8 mouse cellular contexts compared by ENCODE assay signal in genomic region chr10:127180695-127181047, GRCm38 (mm10). TPM values are rescaled to one million over a fixed set of nuclear protein-coding genes. Genes with fewer than 3 reads are reported as not detected.
DNase-seq lines count a peak whose midpoint lies in the region; ATAC-seq and TF ChIP-seq lines count a peak whose summit lies in the region.

No protein-coding gene starts in this region.

- peaks cover 71% of the 10 kb centered on the region for H3K4me1 ChIP-seq in forebrain, embryonic 10.5 days
- peaks cover 26% of the 10 kb centered on the region for H3K4me1 ChIP-seq in forebrain, embryonic 16.5 days (replicated peaks; ENCODE audit: control insufficient read depth, insufficient read depth, low read length)
- peaks cover 23% of the 10 kb centered on the region for H3K4me1 ChIP-seq in intestine, embryonic 14.5 days (replicated peaks; ENCODE audit: control insufficient read depth, insufficient read depth, low read length)
- H3K4me1 ChIP-seq in intestine, embryonic 15.5 days (replicated peaks), result peaks cover 31% of the 10 kb centered on the region
- H3K4me1 ChIP-seq in stomach, embryonic 14.5 days (ENCODE audit: control insufficient read depth, insufficient read depth, low read length), result peaks cover 19% of the 10 kb centered on the region; the same call in 1 of the 2 replicates
- peaks cover 4% of the 10 kb centered on the region; the same call in 1 of the 2 replicates for H3K4me1 ChIP-seq in stomach, postnatal 0 days (replicated peaks; ENCODE audit: control insufficient read depth, insufficient read depth)
- H3K4me1 ChIP-seq in stomach, embryonic 16.5 days (ENCODE audit: control insufficient read depth, insufficient read depth, low read length), result peaks cover 15% of the 10 kb centered on the region
- peaks cover 3% of the 10 kb centered on the region; the same call in 1 of the 2 replicates for H3K4me1 ChIP-seq in lung, adult 2 months (ENCODE audit: control insufficient read depth, insufficient read depth, low read length)

- peak overlapping the region; percentile 43; the same call in 1 of the 2 replicates for H3K4me3 ChIP-seq in forebrain, embryonic 10.5 days
- no peak overlapping the region for H3K4me3 ChIP-seq in forebrain, embryonic 16.5 days (replicated peaks; ENCODE audit: low read length)
- H3K4me3 ChIP-seq in intestine, embryonic 14.5 days (ENCODE audit: low read depth, low read length), result no peak overlapping the region
- H3K4me3 ChIP-seq in intestine, embryonic 15.5 days (replicated peaks), result no peak overlapping the region
- H3K4me3 ChIP-seq in stomach, embryonic 14.5 days (ENCODE audit: low read depth, low read length), result peak overlapping the region; percentile 6; the same call in 1 of the 2 replicates
- no peak overlapping the region for H3K4me3 ChIP-seq in stomach, postnatal 0 days (ENCODE audit: low read depth, low read length)
- H3K4me3 ChIP-seq in stomach, embryonic 16.5 days (replicated peaks; ENCODE audit: low read length), result no peak overlapping the region
- no peak overlapping the region for H3K4me3 ChIP-seq in lung, adult 2 months (replicated peaks; ENCODE audit: extremely low read depth, low read depth, low read length)

- no peak overlapping the region for H3K27ac ChIP-seq in forebrain, embryonic 10.5 days
- no peak overlapping the region for H3K27ac ChIP-seq in forebrain, embryonic 16.5 days (ENCODE audit: low read length)
- no peak overlapping the region for H3K27ac ChIP-seq in intestine, embryonic 14.5 days (ENCODE audit: low read depth)
- H3K27ac ChIP-seq in intestine, embryonic 15.5 days, result no peak overlapping the region
- H3K27ac ChIP-seq in stomach, embryonic 14.5 days (ENCODE audit: low read length), result no peak overlapping the region
- no peak overlapping the region for H3K27ac ChIP-seq in stomach, postnatal 0 days (replicated peaks)
- no peak overlapping the region for H3K27ac ChIP-seq in stomach, embryonic 16.5 days (ENCODE audit: low read length)

- no peak for TF ChIP-seq CTCF in stomach, postnatal 0 days (IDR thresholded peaks at IDR 0.05; ENCODE audit: low read depth)
- no peak for TF ChIP-seq CTCF in lung, adult 2 months (IDR thresholded peaks at IDR 0.05; ENCODE audit: insufficient read depth, low read length)

- TF ChIP-seq POLR2A in lung, adult 2 months (IDR thresholded peaks at IDR 0.05; ENCODE audit: borderline replicate concordance, extremely low read depth, low read depth, low read length), result no peak

- peaks cover 24% of the 10 kb centered on the region for H3K36me3 ChIP-seq in forebrain, embryonic 10.5 days (replicated peaks)
- no peaks in the 10 kb centered on the region for H3K36me3 ChIP-seq in forebrain, embryonic 16.5 days (ENCODE audit: control insufficient read depth, insufficient read depth)
- H3K36me3 ChIP-seq in intestine, embryonic 14.5 days (ENCODE audit: control insufficient read depth, insufficient read depth, low read length), result peaks cover 18% of the 10 kb centered on the region
- no peaks in the 10 kb centered on the region for H3K36me3 ChIP-seq in intestine, embryonic 15.5 days
- peaks cover 10% of the 10 kb centered on the region; the same call in 1 of the 2 replicates for H3K36me3 ChIP-seq in stomach, embryonic 14.5 days (ENCODE audit: control insufficient read depth, insufficient read depth, low read length)
- H3K36me3 ChIP-seq in stomach, postnatal 0 days (ENCODE audit: control insufficient read depth, insufficient read depth, low read length), result peaks cover 6% of the 10 kb centered on the region; the same call in 1 of the 2 replicates
- H3K36me3 ChIP-seq in stomach, embryonic 16.5 days (ENCODE audit: control insufficient read depth, insufficient read depth, low read length), result no peaks in the 10 kb centered on the region

- no peak overlapping the region for H3K9ac ChIP-seq in forebrain, embryonic 16.5 days (replicated peaks; ENCODE audit: low read depth, low read length)
- no peak overlapping the region for H3K9ac ChIP-seq in intestine, embryonic 14.5 days (ENCODE audit: low read length)
- no peak overlapping the region for H3K9ac ChIP-seq in intestine, embryonic 15.5 days
- H3K9ac ChIP-seq in stomach, embryonic 14.5 days (replicated peaks; ENCODE audit: low read depth, low read length), result no peak overlapping the region
- H3K9ac ChIP-seq in stomach, postnatal 0 days (ENCODE audit: low read length), result no peak overlapping the region
- no peak overlapping the region for H3K9ac ChIP-seq in stomach, embryonic 16.5 days (ENCODE audit: low read length)

- DNase-seq in forebrain, embryonic 10.5 days (ENCODE audit: extremely low spot score, low spot score), result no peak
- peak; percentile 50 for DNase-seq in intestine, embryonic 14.5 days (ENCODE audit: low spot score)
- DNase-seq in stomach, postnatal 0 days (ENCODE audit: low spot score), result no peak
- no peak for DNase-seq in lung, adult 2 months

- no peak for TF ChIP-seq EP300 in stomach, postnatal 0 days (optimal IDR thresholded peaks at IDR 0.05)

- H3K9me3 ChIP-seq in forebrain, embryonic 10.5 days, result no peaks in the 10 kb centered on the region
- H3K9me3 ChIP-seq in forebrain, embryonic 16.5 days (ENCODE audit: control insufficient read depth, low read length), result no peaks in the 10 kb centered on the region
- no peaks in the 10 kb centered on the region for H3K9me3 ChIP-seq in intestine, embryonic 14.5 days (ENCODE audit: control insufficient read depth, low read length)
- no peaks in the 10 kb centered on the region for H3K9me3 ChIP-seq in intestine, embryonic 15.5 days
- no peaks in the 10 kb centered on the region for H3K9me3 ChIP-seq in stomach, embryonic 14.5 days (ENCODE audit: control insufficient read depth, low read depth, low read length)
- H3K9me3 ChIP-seq in stomach, postnatal 0 days (ENCODE audit: control insufficient read depth, low read length), result no peaks in the 10 kb centered on the region
- no peaks in the 10 kb centered on the region for H3K9me3 ChIP-seq in stomach, embryonic 16.5 days (replicated peaks; ENCODE audit: control insufficient read depth, low read length)

- no peak overlapping the region; the same call in 1 of the 2 replicates for H3K4me2 ChIP-seq in forebrain, embryonic 16.5 days (ENCODE audit: low read length)
- H3K4me2 ChIP-seq in intestine, embryonic 14.5 days (ENCODE audit: low read length), result no peak overlapping the region
- no peak overlapping the region for H3K4me2 ChIP-seq in intestine, embryonic 15.5 days (replicated peaks)
- H3K4me2 ChIP-seq in stomach, embryonic 14.5 days (replicated peaks; ENCODE audit: low read depth, low read length), result no peak overlapping the region
- H3K4me2 ChIP-seq in stomach, postnatal 0 days (replicated peaks; ENCODE audit: low read depth), result no peak overlapping the region; the same call in 1 of the 2 replicates
- peak overlapping the region; percentile 34; the same call in 1 of the 2 replicates for H3K4me2 ChIP-seq in stomach, embryonic 16.5 days (ENCODE audit: low read depth, low read length)

- no peak for ATAC-seq in forebrain, embryonic 16.5 days
- no peak for ATAC-seq in intestine, embryonic 14.5 days (replicated peaks; ENCODE audit: low FRiP score, low TSS enrichment, low read depth)
- no peak for ATAC-seq in intestine, embryonic 15.5 days
- ATAC-seq in stomach, embryonic 14.5 days (ENCODE audit: insufficient number of reproducible peaks, insufficient read depth, low FRiP score, low read depth), result no peak
- no peak for ATAC-seq in stomach, postnatal 0 days (ENCODE audit: low FRiP score, low TSS enrichment)
- no peak for ATAC-seq in stomach, embryonic 16.5 days (ENCODE audit: insufficient read depth, low FRiP score)

- peaks cover 100% of the 10 kb centered on the region for H3K27me3 ChIP-seq in forebrain, embryonic 10.5 days (ENCODE audit: poor library complexity, severe bottlenecking)
- peaks cover 30% of the 10 kb centered on the region for H3K27me3 ChIP-seq in forebrain, embryonic 16.5 days (replicated peaks; ENCODE audit: control insufficient read depth, insufficient read depth, low read length)
- peaks cover 57% of the 10 kb centered on the region for H3K27me3 ChIP-seq in intestine, embryonic 14.5 days (replicated peaks; ENCODE audit: control insufficient read depth, insufficient read depth, low read length)
- H3K27me3 ChIP-seq in intestine, embryonic 15.5 days (replicated peaks), result peaks cover 42% of the 10 kb centered on the region
- peaks cover 22% of the 10 kb centered on the region for H3K27me3 ChIP-seq in stomach, embryonic 14.5 days (ENCODE audit: control insufficient read depth, insufficient read depth, low read length)
- H3K27me3 ChIP-seq in stomach, postnatal 0 days (ENCODE audit: control insufficient read depth, insufficient read depth, low read length), result no peaks in the 10 kb centered on the region; the same call in 1 of the 2 replicates
- peaks cover 48% of the 10 kb centered on the region for H3K27me3 ChIP-seq in stomach, embryonic 16.5 days (ENCODE audit: control insufficient read depth, insufficient read depth, low read length)

- 11% methylated on average over 3 of the region's 3 CpGs for WGBS in forebrain, embryonic 10.5 days
- WGBS in forebrain, embryonic 16.5 days, result 20% methylated on average over 3 of the region's 3 CpGs
- 38% methylated on average over 3 of the region's 3 CpGs for WGBS in intestine, embryonic 14.5 days
- 27% methylated on average over 3 of the region's 3 CpGs for WGBS in intestine, embryonic 15.5 days
- WGBS in stomach, embryonic 14.5 days, result 34% methylated on average over 3 of the region's 3 CpGs
- WGBS in stomach, postnatal 0 days, result 22% methylated on average over 3 of the region's 3 CpGs
- WGBS in stomach, embryonic 16.5 days, result 35% methylated on average over 3 of the region's 3 CpGs
- WGBS in lung, adult 2 months, result 48% methylated on average over 3 of the region's 3 CpGs

RNA-seq across cellular contexts. Expression of gene Slc26a10, which starts 0.2 kb away (rescaled TPM):
- polyA plus RNA-seq in forebrain, embryonic 10.5 days (2016; fragmentation: Nextera tagmentation; extraction: Ambion mirVana), result 1.9 and 2.0 TPM in 2 replicates
- polyA plus RNA-seq in forebrain, embryonic 16.5 days (2015; fragmentation: Nextera tagmentation; extraction: Ambion mirVana), result 1.0 and 1.6 TPM in 2 replicates
- 0.93 and 1.3 TPM in 2 replicates for polyA plus RNA-seq in intestine, embryonic 14.5 days (2014; fragmentation: Nextera tagmentation; extraction: Ambion mirVana)
- 0.98 and 1.1 TPM in 2 replicates for polyA plus RNA-seq in intestine, embryonic 15.5 days (2015; fragmentation: Nextera tagmentation; extraction: Ambion mirVana)
- 0.34 and 0.82 TPM in 2 replicates for polyA plus RNA-seq in stomach, embryonic 14.5 days (2014; fragmentation: Nextera tagmentation; extraction: Ambion mirVana)
- 0.70 and 0.76 TPM in 2 replicates for polyA plus RNA-seq in stomach, postnatal 0 days (2015; fragmentation: Nextera tagmentation; extraction: Ambion mirVana)
- 1.2 and 1.4 TPM in 2 replicates for polyA plus RNA-seq in stomach, embryonic 16.5 days (2015; fragmentation: Nextera tagmentation; extraction: Ambion mirVana)
- polyA plus RNA-seq in lung, adult 2 months (2012; rRNA removed), result 3.5 and 7.4 TPM in 2 replicates

RNA-seq across cellular contexts. Expression of gene Arhgef25, which starts 9.2 kb away (rescaled TPM):
- polyA plus RNA-seq in forebrain, embryonic 10.5 days (2016; fragmentation: Nextera tagmentation; extraction: Ambion mirVana), result 23.7 and 25.7 TPM in 2 replicates
- polyA plus RNA-seq in forebrain, embryonic 16.5 days (2015; fragmentation: Nextera tagmentation; extraction: Ambion mirVana), result 32.3 and 33.0 TPM in 2 replicates
- polyA plus RNA-seq in intestine, embryonic 14.5 days (2014; fragmentation: Nextera tagmentation; extraction: Ambion mirVana), result 49.0 and 57.7 TPM in 2 replicates
- polyA plus RNA-seq in intestine, embryonic 15.5 days (2015; fragmentation: Nextera tagmentation; extraction: Ambion mirVana), result 46.8 and 50.4 TPM in 2 replicates
- polyA plus RNA-seq in stomach, embryonic 14.5 days (2014; fragmentation: Nextera tagmentation; extraction: Ambion mirVana), result 64.0 and 71.1 TPM in 2 replicates
- polyA plus RNA-seq in stomach, postnatal 0 days (2015; fragmentation: Nextera tagmentation; extraction: Ambion mirVana), result 25.3 and 29.7 TPM in 2 replicates
- polyA plus RNA-seq in stomach, embryonic 16.5 days (2015; fragmentation: Nextera tagmentation; extraction: Ambion mirVana), result 71.3 and 77.0 TPM in 2 replicates
- 29.1 and 36.7 TPM in 2 replicates for polyA plus RNA-seq in lung, adult 2 months (2012; rRNA removed)

RNA-seq across cellular contexts. Expression of gene Dtx3, which starts 14.9 kb away (rescaled TPM):
- 106 and 108 TPM in 2 replicates for polyA plus RNA-seq in forebrain, embryonic 10.5 days (2016; fragmentation: Nextera tagmentation; extraction: Ambion mirVana)
- 179 and 224 TPM in 2 replicates for polyA plus RNA-seq in forebrain, embryonic 16.5 days (2015; fragmentation: Nextera tagmentation; extraction: Ambion mirVana)
- 95.8 and 101 TPM in 2 replicates for polyA plus RNA-seq in intestine, embryonic 14.5 days (2014; fragmentation: Nextera tagmentation; extraction: Ambion mirVana)
- polyA plus RNA-seq in intestine, embryonic 15.5 days (2015; fragmentation: Nextera tagmentation; extraction: Ambion mirVana), result 70.6 and 75.4 TPM in 2 replicates
- polyA plus RNA-seq in stomach, embryonic 14.5 days (2014; fragmentation: Nextera tagmentation; extraction: Ambion mirVana), result 123 and 125 TPM in 2 replicates
- polyA plus RNA-seq in stomach, postnatal 0 days (2015; fragmentation: Nextera tagmentation; extraction: Ambion mirVana), result 27.8 and 32.9 TPM in 2 replicates
- 68.6 and 79.4 TPM in 2 replicates for polyA plus RNA-seq in stomach, embryonic 16.5 days (2015; fragmentation: Nextera tagmentation; extraction: Ambion mirVana)
- 134 and 157 TPM in 2 replicates for polyA plus RNA-seq in lung, adult 2 months (2012; rRNA removed)

RNA-seq across cellular contexts. Expression of gene B4galnt1, which starts 15.6 kb away (rescaled TPM):
- polyA plus RNA-seq in forebrain, embryonic 10.5 days (2016; fragmentation: Nextera tagmentation; extraction: Ambion mirVana), result 4.0 and 5.0 TPM in 2 replicates
- polyA plus RNA-seq in forebrain, embryonic 16.5 days (2015; fragmentation: Nextera tagmentation; extraction: Ambion mirVana), result 41.5 and 45.8 TPM in 2 replicates
- 54.3 and 66.0 TPM in 2 replicates for polyA plus RNA-seq in intestine, embryonic 14.5 days (2014; fragmentation: Nextera tagmentation; extraction: Ambion mirVana)
- polyA plus RNA-seq in intestine, embryonic 15.5 days (2015; fragmentation: Nextera tagmentation; extraction: Ambion mirVana), result 52.5 and 55.2 TPM in 2 replicates
- 27.7 and 29.4 TPM in 2 replicates for polyA plus RNA-seq in stomach, embryonic 14.5 days (2014; fragmentation: Nextera tagmentation; extraction: Ambion mirVana)
- polyA plus RNA-seq in stomach, postnatal 0 days (2015; fragmentation: Nextera tagmentation; extraction: Ambion mirVana), result 45.9 and 65.4 TPM in 2 replicates
- polyA plus RNA-seq in stomach, embryonic 16.5 days (2015; fragmentation: Nextera tagmentation; extraction: Ambion mirVana), result 29.3 and 34.3 TPM in 2 replicates
- polyA plus RNA-seq in lung, adult 2 months (2012; rRNA removed), result 70.8 and 81.2 TPM in 2 replicates

RNA-seq across cellular contexts. Expression of gene Pip4k2c, which starts 30.7 kb away (rescaled TPM):
- polyA plus RNA-seq in forebrain, embryonic 10.5 days (2016; fragmentation: Nextera tagmentation; extraction: Ambion mirVana), result 21.3 and 21.4 TPM in 2 replicates
- 26.7 and 28.4 TPM in 2 replicates for polyA plus RNA-seq in forebrain, embryonic 16.5 days (2015; fragmentation: Nextera tagmentation; extraction: Ambion mirVana)
- 24.2 and 25.9 TPM in 2 replicates for polyA plus RNA-seq in intestine, embryonic 14.5 days (2014; fragmentation: Nextera tagmentation; extraction: Ambion mirVana)
- 33.7 and 35.0 TPM in 2 replicates for polyA plus RNA-seq in intestine, embryonic 15.5 days (2015; fragmentation: Nextera tagmentation; extraction: Ambion mirVana)
- 22.7 and 22.9 TPM in 2 replicates for polyA plus RNA-seq in stomach, embryonic 14.5 days (2014; fragmentation: Nextera tagmentation; extraction: Ambion mirVana)
- polyA plus RNA-seq in stomach, postnatal 0 days (2015; fragmentation: Nextera tagmentation; extraction: Ambion mirVana), result 23.2 and 26.0 TPM in 2 replicates
- 33.5 and 34.4 TPM in 2 replicates for polyA plus RNA-seq in stomach, embryonic 16.5 days (2015; fragmentation: Nextera tagmentation; extraction: Ambion mirVana)
- 36.6 and 45.7 TPM in 2 replicates for polyA plus RNA-seq in lung, adult 2 months (2012; rRNA removed)

Comparison
In these comparisons a context has a peak if more than half of its experiments do, and no peak if none do; other contexts are left out.
1. H3K4me3 ChIP-seq: peak in forebrain, embryonic 10.5 days (single experiment) and stomach, embryonic 14.5 days (single experiment); none in forebrain, embryonic 16.5 days (single experiment), intestine, embryonic 14.5 days (single experiment), intestine, embryonic 15.5 days (single experiment), stomach, postnatal 0 days (single experiment), stomach, embryonic 16.5 days (single experiment) and lung, adult 2 months (single experiment).